Mouse (Mus musculus): ENCODE measurements around the gene Chil1. TPM values are rescaled to one million over a fixed set of nuclear protein-coding genes. Genes with fewer than 3 reads are reported as not detected.

Chil1 gene
- total RNA-seq, 1 experiment = 0.98 TPM

- in situ Hi-C loops (cut with MboI; ENCODE audit: low sequenced_read_pairs in 2 of 2, unreplicated experiment in 2 of 2) = no loop called here
- Histone ChIP-seq H3K9ac (ENCODE audit: insufficient read depth, low read depth, low read length, poor library complexity, severe bottlenecking) (no peak overlapping the region), H3K4me3 (ENCODE audit: insufficient read depth in 1 of 2, low read depth in 1 of 2, low read length in 2 of 2, poor library complexity in 1 of 2, severe bottlenecking in 1 of 2) (no peak overlapping the region), H3K4me1 (ENCODE audit: control insufficient read depth in 2 of 2, insufficient read depth in 2 of 2, low read length in 2 of 2, poor library complexity in 1 of 2) (peaks cover 0 to 9% of the 10 kb centered on the region in 2 experiments; a peak in 2 of 4 replicates), H3K9me3 (ENCODE audit: control insufficient read depth, insufficient read depth, low read depth, low read length) (no peaks in the 10 kb centered on the region), H3K36me3 (ENCODE audit: control insufficient read depth, insufficient read depth, low read length, poor library complexity, severe bottlenecking) (no peaks in the 10 kb centered on the region), H3K27ac (ENCODE audit: insufficient read depth, low read depth, low read length, poor library complexity, severe bottlenecking) (no peak overlapping the region)
- TF ChIP-seq HCFC1 (IDR thresholded peaks at IDR 0.05; ENCODE audit: borderline replicate concordance, insufficient read depth, low read length) (no peak), CHD2 (IDR thresholded peaks at IDR 0.05; ENCODE audit: low read depth, low read length) (no peak), ZNF384 (IDR thresholded peaks at IDR 0.05; ENCODE audit: low read depth, low read length) (no peak), ZC3H11A (IDR thresholded peaks at IDR 0.05; ENCODE audit: borderline replicate concordance, low read depth, low read length) (no peak), MAFK (IDR thresholded peaks at IDR 0.05; ENCODE audit: insufficient read depth, low read depth, low read length) (no peak)
- no peak for DNase-seq (ENCODE audit: low read depth, low spot score)
Measured at GRCm38 (mm10) chr1:134222122-134223055, 40.4 kb downstream of the Chil1 start.

GRCm38 (mm10) chr1:134224649-134225227 lies 42.8 kb downstream of the Chil1 start:
- Histone ChIP-seq H3K4me3 (ENCODE audit: insufficient read depth in 1 of 2, low read depth in 1 of 2, low read length in 2 of 2, poor library complexity in 1 of 2, severe bottlenecking in 1 of 2) (no peak overlapping the region), H3K27ac (ENCODE audit: insufficient read depth, low read depth, low read length, poor library complexity, severe bottlenecking) (no peak overlapping the region), H3K9ac (ENCODE audit: insufficient read depth, low read depth, low read length, poor library complexity, severe bottlenecking) (no peak overlapping the region), H3K4me1 (ENCODE audit: control insufficient read depth in 2 of 2, insufficient read depth in 2 of 2, low read length in 2 of 2, poor library complexity in 1 of 2) (no peaks in the 10 kb centered on the region), H3K36me3 (ENCODE audit: control insufficient read depth, insufficient read depth, low read length, poor library complexity, severe bottlenecking) (no peaks in the 10 kb centered on the region), H3K9me3 (ENCODE audit: control insufficient read depth, insufficient read depth, low read depth, low read length) (no peaks in the 10 kb centered on the region)
- in situ Hi-C loops (cut with MboI; ENCODE audit: low sequenced_read_pairs in 2 of 2, unreplicated experiment in 2 of 2) = no loop called here
- TF ChIP-seq MAFK (IDR thresholded peaks at IDR 0.05; ENCODE audit: insufficient read depth, low read depth, low read length) (no peak), CHD2 (IDR thresholded peaks at IDR 0.05; ENCODE audit: low read depth, low read length) (no peak), ZC3H11A (IDR thresholded peaks at IDR 0.05; ENCODE audit: borderline replicate concordance, low read depth, low read length) (no peak), ZNF384 (IDR thresholded peaks at IDR 0.05; ENCODE audit: low read depth, low read length) (no peak), HCFC1 (IDR thresholded peaks at IDR 0.05; ENCODE audit: borderline replicate concordance, insufficient read depth, low read length) (no peak)
- no peak for DNase-seq (ENCODE audit: low read depth, low spot score)

GRCm38 (mm10) chr1:134225375-134225774 lies 43.4 kb downstream of the Chil1 start:
- no peak for DNase-seq (ENCODE audit: low read depth, low spot score)
- H3K4me3 ChIP-seq (ENCODE audit: insufficient read depth in 1 of 2, low read depth in 1 of 2, low read length in 2 of 2, poor library complexity in 1 of 2, severe bottlenecking in 1 of 2) = no peak overlapping the region

GRCm38 (mm10) chr1:134226739-134227138 lies 44.8 kb downstream of the Chil1 start:
- TF ChIP-seq ZC3H11A (IDR thresholded peaks at IDR 0.05; ENCODE audit: borderline replicate concordance, low read depth, low read length) (no peak), ZNF384 (IDR thresholded peaks at IDR 0.05; ENCODE audit: low read depth, low read length) (no peak), MAFK (IDR thresholded peaks at IDR 0.05; ENCODE audit: insufficient read depth, low read depth, low read length) (no peak), HCFC1 (IDR thresholded peaks at IDR 0.05; ENCODE audit: borderline replicate concordance, insufficient read depth, low read length) (no peak), CHD2 (IDR thresholded peaks at IDR 0.05; ENCODE audit: low read depth, low read length) (no peak)
- H3K9me3 ChIP-seq (ENCODE audit: control insufficient read depth, insufficient read depth, low read depth, low read length) = no peaks in the 10 kb centered on the region
- no peak overlapping the region for H3K27ac ChIP-seq (ENCODE audit: insufficient read depth, low read depth, low read length, poor library complexity, severe bottlenecking)
- no peaks in the 10 kb centered on the region for H3K4me1 ChIP-seq (ENCODE audit: control insufficient read depth in 2 of 2, insufficient read depth in 2 of 2, low read length in 2 of 2, poor library complexity in 1 of 2)
- DNase-seq (ENCODE audit: low read depth, low spot score) = no peak
- no peak overlapping the region for H3K9ac ChIP-seq (ENCODE audit: insufficient read depth, low read depth, low read length, poor library complexity, severe bottlenecking)
- H3K4me3 ChIP-seq (ENCODE audit: insufficient read depth in 1 of 2, low read depth in 1 of 2, low read length in 2 of 2, poor library complexity in 1 of 2, severe bottlenecking in 1 of 2) = no peak overlapping the region
- H3K36me3 ChIP-seq (ENCODE audit: control insufficient read depth, insufficient read depth, low read length, poor library complexity, severe bottlenecking) = no peaks in the 10 kb centered on the region
- in situ Hi-C loops (cut with MboI; ENCODE audit: low sequenced_read_pairs in 2 of 2, unreplicated experiment in 2 of 2) = no loop called here

More at GRCm38 (mm10) chr1:134225375-134225774, 43.4 kb downstream of the Chil1 start:
- Histone ChIP-seq H3K27ac (ENCODE audit: insufficient read depth, low read depth, low read length, poor library complexity, severe bottlenecking) (no peak overlapping the region), H3K9ac (ENCODE audit: insufficient read depth, low read depth, low read length, poor library complexity, severe bottlenecking) (no peak overlapping the region), H3K4me1 (ENCODE audit: control insufficient read depth in 2 of 2, insufficient read depth in 2 of 2, low read length in 2 of 2, poor library complexity in 1 of 2) (no peaks in the 10 kb centered on the region), H3K9me3 (ENCODE audit: control insufficient read depth, insufficient read depth, low read depth, low read length) (no peaks in the 10 kb centered on the region), H3K36me3 (ENCODE audit: control insufficient read depth, insufficient read depth, low read length, poor library complexity, severe bottlenecking) (no peaks in the 10 kb centered on the region)
- in situ Hi-C loops (cut with MboI; ENCODE audit: low sequenced_read_pairs in 2 of 2, unreplicated experiment in 2 of 2) = no loop called here
- TF ChIP-seq MAFK (IDR thresholded peaks at IDR 0.05; ENCODE audit: insufficient read depth, low read depth, low read length) = no peak
- TF ChIP-seq HCFC1 (IDR thresholded peaks at IDR 0.05; ENCODE audit: borderline replicate concordance, insufficient read depth, low read length) = no peak

All from ES-E14 (cell line).